Mouse (Mus musculus) right cerebral cortex, adult 18-20 months (tissue): ENCODE data around the gene Gm3149.
"Not testable (repeated sequence)": the region's sequence is repeated elsewhere in the genome, so short reads cannot be mapped to it uniquely, and the experiment has no call there.

Source experiments
- DNase-seq: peaks from one replicate; pipeline ENCODE4 v3.0.0; 2022; ENCODE audit warnings: mixed read lengths

Gm3149 gene

GRCm38 (mm10) chr14:4316983-4317382, at the start of gene Gm3149:
Gene Gm3149 (plus strand): TSS chr14:4317283.
- not testable (repeated sequence) for DNase-seq

GRCm38 (mm10) chr14:4269238-4269950, 47.7 kb upstream of the Gm3149 start:
- not testable (repeated sequence) for DNase-seq

GRCm38 (mm10) chr14:4279828-4280227, 37.3 kb upstream of the Gm3149 start:
- not testable (repeated sequence) for DNase-seq

- DNase-seq: not testable (repeated sequence)
Observed at GRCm38 (mm10) chr14:4334476-4335080, 17.5 kb downstream of the Gm3149 start, which contains the start of gene 2610042L04Rik. Gene 2610042L04Rik (plus strand): TSS chr14:4334763.

GRCm38 (mm10) chr14:4335506-4335905, 18.4 kb downstream of the Gm3149 start:
- DNase-seq: not testable (repeated sequence)

- not testable (repeated sequence) for DNase-seq
Observed at GRCm38 (mm10) chr14:4368991-4369390, 51.9 kb downstream of the Gm3149 start.

- not testable (repeated sequence) for DNase-seq
Observed at GRCm38 (mm10) chr14:4369691-4370090, 52.6 kb downstream of the Gm3149 start.
